Mouse (Mus musculus): ENCODE data around the gene Cgas. TPM values are rescaled to one million over a fixed set of nuclear protein-coding genes. Genes with fewer than 3 reads are reported as not detected.
"Not testable (repeated sequence)": the region's sequence is repeated elsewhere in the genome, so short reads cannot be mapped to it uniquely, and the experiment has no call there.

The Cgas gene
- 7.4 and 7.5 TPM in 2 replicates for total RNA-seq (2014; fragmentation: Nextera tagmentation)
- 6.9 and 8.9 TPM in 2 replicates for total RNA-seq (2017)

DNA sequence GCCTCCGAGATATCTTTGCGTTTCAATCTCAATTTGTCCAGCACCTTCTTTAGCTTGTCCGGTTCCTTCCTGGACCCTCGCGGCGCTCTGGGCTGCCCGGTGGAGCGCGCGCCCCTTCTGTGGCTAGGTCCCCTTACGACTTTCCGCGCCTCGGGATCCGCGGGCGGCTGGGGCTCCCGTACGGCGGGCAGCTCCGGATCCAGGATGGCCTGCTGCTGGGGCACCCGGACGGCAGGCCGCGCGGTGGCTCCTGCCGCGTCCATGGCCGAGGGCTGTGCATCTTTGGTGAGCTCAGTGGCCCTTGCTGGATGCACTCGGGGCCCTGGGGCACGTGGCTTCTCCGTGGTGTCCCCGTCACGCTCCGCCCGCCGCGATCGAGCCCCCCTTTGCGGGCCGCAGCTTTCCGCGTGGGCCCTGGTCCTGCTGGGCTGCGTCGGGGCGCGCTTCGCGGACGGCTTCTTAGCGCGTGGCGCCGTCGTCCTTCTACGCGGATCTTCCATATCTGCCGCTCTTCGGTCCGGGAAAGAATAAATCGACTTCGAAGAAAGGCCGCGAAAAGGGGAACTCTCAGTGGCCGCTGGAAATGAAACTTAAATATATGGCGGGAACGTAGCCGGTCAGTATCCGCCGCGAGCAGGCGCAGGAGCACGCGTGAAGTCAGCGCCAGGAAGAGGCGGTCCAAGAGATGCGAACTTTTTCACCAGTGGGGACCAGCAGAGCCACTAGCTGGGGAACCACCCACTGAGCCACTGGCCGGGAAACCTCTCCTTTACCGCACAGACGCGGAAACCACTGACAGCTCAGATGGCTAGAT, at the start of gene Cgas:
Gene Cgas, minus strand, starts transcription at position 659 of the 814 bp plus-strand sequence.
- ATAC-seq (replicated peaks; ENCODE audit: low FRiP score, low TSS enrichment, poor library complexity, severe bottlenecking): peak; percentile 67

DNA sequence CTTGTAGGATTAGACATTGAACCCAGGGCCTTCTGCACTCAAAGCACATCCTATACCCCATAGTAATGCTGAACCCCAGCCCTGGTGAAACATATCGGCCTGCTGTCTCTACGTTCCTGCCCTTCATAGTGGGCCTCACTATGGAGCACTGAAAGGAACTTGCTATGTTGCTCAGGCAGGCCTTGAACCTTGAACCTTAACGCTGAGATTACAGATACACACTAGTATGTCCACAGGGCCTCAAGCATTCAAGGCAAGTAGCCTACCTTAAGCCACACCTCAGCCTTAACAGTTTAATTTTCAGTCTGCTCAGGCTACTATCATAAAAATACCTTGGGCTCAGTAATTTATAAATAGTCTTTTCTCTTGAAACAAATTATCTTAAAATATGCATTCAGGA, 49.2 kb upstream of the Cgas start:
- ATAC-seq (replicated peaks; ENCODE audit: low FRiP score, low TSS enrichment, poor library complexity, severe bottlenecking): no peak

DNA sequence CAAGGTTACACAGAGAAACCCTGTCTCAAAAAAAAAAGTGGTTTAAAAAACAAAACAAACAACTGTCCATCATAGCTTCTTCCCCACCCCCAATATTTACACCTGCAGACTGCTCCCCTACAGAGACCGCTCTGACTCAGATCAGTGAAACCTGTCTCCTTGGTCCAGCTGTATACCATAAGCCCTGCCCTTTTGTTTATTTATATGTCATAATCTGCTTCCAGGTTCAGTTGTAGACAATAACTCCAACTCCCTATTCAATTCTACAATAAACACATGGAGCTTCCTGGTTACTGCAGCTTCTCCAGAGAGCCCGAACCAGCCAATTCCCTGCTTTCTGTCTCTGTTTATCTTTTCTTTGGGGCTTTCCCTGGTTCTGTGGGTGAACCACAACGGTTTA, 48.1 kb upstream of the Cgas start:
- ATAC-seq (replicated peaks; ENCODE audit: low FRiP score, low TSS enrichment, poor library complexity, severe bottlenecking): no peak

DNA sequence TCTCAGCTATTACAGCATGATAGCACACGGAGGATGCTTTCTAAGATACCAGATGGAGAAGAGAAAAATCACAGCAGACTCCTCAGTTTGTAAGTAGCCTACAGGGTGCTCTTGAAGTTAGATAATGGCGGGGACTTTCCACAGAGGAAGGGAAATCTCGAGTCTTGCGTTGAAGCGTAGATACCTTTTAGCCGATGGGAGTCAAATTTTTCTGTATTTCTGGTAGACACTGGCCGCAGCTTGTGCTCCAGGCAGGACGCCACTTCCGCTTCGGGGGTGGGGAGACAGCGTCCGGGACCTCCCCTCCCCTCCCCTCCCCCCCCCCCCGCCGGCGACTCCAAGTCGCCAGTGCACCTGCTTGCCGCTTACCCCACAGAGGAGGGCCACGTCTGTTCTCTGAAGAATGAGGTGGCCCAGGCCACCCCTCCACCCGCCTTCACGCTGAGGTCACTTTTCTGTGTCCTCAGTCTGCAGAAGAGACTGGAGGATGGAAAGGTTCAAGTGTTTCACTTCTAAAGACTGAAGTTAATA, 45.9 kb upstream of the Cgas start, which contains the start of gene Eef1a1:
Gene Eef1a1, minus strand, starts transcription at position 262 of the 531 bp plus-strand sequence.
- ATAC-seq (replicated peaks; ENCODE audit: low FRiP score, low TSS enrichment, poor library complexity, severe bottlenecking): peak; percentile 58; the same call in 1 of the 2 replicates

DNA sequence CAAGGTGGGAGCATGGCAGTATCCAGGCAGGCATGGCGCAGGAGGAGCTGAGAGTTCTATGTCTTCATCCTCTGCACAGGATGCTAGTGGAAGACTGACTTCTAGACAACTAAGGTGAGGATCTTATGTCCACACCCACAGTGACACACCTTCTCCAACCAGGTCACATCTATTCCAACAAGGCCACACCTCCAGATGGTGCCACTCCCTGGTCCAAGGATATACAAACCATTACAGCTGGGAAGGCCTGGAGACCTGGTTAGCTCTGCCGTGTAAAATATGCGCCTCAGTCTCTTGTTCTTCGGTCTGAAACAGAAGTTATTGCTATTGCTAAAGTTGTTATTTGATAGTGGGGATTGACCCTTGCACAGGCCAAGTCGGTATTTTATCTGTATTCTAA, 45.0 kb upstream of the Cgas start:
- ATAC-seq (replicated peaks; ENCODE audit: low FRiP score, low TSS enrichment, poor library complexity, severe bottlenecking): not testable (repeated sequence)

DNA sequence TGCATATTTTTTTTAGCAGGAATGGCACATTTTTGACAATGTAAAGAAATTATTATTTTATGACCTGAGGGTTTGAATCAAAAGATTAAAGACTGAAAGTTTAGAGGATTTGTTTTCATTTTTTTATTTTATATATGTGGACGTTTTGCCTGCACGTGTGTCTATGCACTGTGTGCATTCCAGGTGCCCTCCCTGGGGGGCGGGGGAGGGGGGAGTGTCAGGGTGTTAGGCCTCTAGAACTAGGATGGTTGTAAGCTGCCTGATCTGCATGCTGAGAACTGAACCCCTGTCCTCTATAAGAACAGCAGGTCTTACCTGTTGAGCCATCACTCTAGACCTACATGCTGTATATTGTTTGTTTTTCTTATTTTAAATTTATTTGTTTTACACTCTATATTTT, 41.6 kb upstream of the Cgas start:
- ATAC-seq (replicated peaks; ENCODE audit: low FRiP score, low TSS enrichment, poor library complexity, severe bottlenecking): no peak

DNA sequence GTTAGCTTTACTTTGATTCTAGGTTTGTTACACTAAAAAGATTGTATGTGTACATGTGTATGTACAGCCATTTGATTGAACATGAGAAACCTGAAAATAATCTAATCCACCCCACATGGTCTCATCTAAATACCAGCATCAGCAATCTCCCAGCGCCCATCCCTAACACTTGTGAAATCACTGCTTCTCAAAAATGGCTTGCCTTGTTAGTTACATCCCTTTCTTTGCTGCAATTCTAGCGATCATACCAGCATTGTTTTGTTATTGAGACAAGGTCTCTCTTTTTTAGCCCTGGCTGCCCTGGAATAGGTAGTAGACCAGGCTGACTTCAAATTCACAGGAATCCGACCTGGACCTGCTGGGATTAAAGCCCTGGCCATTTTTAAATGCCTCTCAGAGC, 39.3 kb upstream of the Cgas start:
- no peak for ATAC-seq (replicated peaks; ENCODE audit: low FRiP score, low TSS enrichment, poor library complexity, severe bottlenecking)

DNA sequence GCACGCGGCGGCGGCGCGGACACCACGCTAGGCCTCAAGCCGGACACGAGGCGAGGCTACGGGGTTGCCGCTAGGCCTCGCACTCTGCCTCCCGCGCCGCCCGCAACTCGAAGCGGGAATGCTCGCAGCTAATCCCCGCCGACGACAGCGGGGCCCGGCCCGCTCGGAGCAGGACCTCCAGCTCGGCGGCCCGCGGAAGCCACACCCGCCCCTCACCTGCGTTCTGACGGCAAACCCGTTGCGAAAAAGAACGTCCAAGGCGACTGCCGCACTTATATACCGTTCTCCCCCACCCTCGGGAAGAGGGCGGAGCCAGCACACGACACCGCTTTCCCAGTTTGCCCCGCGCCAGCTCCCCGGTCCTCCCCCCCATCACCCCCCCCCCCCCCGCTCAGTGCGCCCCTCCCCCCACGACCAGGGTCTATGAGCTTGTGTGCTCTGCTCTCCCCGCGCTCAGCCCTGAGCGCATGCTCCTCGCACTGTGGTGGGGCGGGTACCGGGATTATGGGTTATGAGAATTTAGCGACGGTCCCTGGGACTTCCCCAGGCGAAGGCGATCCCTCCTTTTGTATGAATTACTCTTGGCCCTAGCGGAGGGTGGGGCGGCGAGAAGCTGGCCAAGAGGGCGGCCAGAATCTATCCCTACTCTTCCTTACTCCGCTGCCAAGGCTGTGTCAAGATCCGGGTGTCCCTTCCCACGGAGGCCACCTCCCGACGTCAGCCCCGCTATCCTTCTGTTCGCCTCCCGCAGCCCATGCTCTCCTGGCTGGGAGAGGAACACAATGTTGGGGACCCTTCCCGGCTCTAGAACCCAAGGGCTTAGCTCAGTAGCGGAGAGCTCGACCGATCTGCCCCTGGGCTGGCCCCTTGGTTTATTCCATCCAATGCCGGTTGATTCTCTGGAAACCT, 38.6 kb upstream of the Cgas start:
- peak; percentile 71 for ATAC-seq (replicated peaks; ENCODE audit: low FRiP score, low TSS enrichment, poor library complexity, severe bottlenecking)

DNA sequence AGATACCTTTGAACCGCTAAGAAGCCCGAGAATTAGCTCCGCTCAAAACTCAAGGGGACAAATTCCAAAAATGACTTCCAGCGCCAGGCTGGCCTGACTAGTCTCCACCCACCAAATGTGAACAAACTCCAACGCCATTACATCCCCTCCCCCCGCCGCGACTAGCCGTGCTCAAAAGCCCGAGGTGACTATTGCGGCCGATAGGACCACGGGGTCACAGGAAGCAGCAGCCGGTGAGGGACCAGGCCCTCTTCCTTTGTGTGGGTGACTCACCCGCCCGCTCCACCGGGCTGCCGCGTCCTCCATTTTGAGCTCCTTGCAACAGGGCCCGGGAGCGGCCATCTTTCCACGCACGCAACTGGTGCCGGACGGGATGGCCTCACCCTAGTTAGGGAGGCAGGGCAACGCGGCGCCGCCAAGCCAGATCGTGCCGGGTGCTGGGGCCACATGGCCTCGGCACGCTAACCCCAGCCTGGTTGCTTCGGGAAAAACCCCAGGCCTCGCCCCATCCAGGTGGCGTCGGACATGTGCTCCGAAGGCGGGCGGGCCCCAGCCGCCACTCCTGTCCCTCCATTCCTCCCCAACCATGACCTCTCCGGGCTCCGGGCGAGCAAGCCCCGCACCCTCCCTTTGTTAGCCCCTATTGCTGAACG, 37.8 kb upstream of the Cgas start:
- peak; percentile 37 for ATAC-seq (replicated peaks; ENCODE audit: low FRiP score, low TSS enrichment, poor library complexity, severe bottlenecking)

DNA sequence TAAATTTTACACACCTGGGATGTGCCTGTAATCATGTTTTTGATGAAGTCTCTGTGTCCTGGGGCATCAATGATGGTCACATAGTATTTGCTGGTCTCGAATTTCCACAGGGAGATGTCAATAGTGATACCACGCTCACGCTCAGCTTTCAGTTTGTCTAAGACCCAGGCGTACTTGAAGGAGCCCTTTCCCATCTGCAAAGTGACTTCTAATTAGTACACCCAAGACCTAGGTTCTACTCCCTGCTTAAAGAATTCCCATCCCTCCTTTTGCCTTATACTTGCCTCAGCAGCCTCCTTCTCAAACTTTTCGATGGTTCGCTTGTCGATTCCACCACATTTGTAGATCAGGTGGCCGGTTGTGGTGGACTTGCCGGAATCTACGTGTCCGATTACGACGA, 37.2 kb upstream of the Cgas start:
- not testable (repeated sequence) for ATAC-seq (replicated peaks; ENCODE audit: low FRiP score, low TSS enrichment, poor library complexity, severe bottlenecking)

DNA sequence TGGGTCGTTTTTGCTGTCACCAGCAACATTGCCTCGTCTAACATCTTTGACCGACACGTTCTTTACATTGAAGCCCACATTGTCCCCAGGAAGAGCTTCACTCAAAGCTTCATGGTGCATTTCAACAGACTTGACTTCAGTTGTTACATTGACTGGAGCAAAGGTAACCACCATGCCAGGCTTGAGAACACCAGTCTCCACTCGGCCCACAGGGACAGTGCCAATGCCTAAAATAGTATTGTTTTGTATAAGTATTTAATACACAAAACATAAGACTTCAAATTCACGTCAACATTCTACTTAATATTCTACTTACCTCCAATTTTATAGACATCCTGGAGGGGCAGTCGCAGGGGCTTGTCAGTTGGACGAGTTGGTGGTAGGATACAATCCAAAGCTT, 36.3 kb upstream of the Cgas start:
- not testable (repeated sequence) for ATAC-seq (replicated peaks; ENCODE audit: low FRiP score, low TSS enrichment, poor library complexity, severe bottlenecking)

DNA sequence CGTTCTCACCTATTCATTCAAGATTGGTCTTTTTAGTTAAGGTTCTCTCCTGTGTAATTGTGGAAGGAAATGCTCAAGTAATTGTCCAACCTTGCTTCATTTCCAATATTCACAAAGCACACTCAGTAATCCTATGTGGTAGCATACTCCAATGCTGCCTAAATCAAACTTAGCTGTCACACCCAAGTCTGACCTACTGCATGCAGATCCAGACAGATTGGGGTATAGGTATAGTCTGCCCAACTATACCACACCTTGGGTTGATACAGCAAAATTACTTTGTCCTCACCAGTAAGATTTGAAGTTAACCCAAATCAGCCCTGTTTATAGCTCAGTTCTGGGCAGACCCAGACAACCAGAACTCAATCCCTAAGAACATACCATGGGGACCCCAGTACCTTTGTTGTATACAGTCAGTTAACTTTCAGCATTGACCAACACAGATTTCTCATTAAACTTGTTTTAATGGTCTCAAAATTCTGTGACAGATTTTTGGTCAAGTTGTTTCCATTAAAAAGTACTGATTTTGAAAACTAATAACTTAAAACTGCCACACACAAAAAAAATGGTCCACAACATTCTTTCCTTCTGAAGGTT, 35.1 kb upstream of the Cgas start:
- not testable (repeated sequence) for ATAC-seq (replicated peaks; ENCODE audit: low FRiP score, low TSS enrichment, poor library complexity, severe bottlenecking)

DNA sequence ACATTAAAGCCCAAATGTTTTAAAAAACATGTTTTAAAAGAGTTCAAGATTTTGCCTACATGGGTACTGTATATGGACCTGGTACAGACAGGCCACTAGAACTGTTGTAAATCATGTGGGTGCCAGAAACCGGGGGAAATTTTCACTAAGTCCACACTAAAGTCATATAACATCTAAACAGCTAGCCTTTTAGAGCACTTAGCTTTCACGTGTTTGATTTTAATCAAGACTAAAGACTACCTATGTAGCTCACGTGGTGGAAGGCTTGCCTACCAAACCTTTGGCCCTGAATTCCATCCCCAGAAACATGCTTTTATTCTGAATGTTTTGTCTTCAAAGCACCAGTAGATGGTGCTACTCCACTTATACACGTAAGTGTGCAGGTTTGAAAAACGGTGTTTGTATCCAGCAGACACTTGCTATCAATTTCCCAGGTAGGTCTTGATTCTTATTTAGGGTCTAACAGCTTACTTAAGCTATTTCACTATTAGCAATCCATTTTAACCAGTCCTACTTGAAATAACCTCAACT, 34.0 kb upstream of the Cgas start:
- peak; percentile 9; the same call in 1 of the 2 replicates for ATAC-seq (replicated peaks; ENCODE audit: low FRiP score, low TSS enrichment, poor library complexity, severe bottlenecking)

DNA sequence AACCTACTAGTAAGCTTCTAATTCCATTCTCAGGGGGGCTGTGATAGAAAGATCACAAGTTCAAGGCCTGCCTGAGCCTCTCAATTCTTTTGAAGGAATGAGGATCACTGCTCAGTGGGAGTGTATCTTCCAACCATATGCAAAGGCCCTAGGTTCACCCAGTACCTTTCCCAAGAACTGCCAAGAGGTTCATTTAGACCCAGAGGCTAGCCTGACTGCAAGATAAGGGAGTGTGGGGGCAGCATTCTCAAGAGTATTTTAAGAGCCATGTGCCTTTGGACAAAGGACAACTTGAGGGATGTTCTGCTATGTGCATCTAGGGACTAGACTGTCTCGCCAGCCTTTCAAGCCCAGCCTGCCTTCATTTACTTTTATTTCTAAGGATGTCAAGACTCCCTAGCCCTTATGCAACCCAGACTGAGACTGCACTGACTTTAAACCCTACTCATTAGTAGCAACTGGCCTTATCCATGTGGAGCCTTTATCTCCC, 33.5 kb upstream of the Cgas start:
- ATAC-seq (replicated peaks; ENCODE audit: low FRiP score, low TSS enrichment, poor library complexity, severe bottlenecking): peak; percentile 12; the same call in 1 of the 2 replicates

DNA sequence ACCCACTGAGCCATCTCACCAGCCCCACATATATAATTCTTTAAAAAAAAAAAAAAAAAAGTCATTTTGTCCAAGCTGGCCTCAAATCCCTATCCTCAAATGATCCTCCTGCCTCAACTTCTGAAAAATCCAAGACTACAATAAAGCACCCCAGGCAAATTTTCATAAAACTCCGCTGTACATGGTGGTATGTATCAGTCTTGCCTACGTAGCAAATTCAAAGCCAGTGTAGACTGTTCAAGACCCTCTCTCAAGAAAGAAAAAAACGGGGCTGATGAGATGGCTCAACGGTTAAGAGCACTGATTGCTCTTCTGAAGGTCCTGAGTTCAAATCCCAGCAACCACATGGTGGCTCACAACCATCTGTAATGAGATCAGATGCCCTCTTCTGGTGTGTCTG, 32.8 kb upstream of the Cgas start:
- ATAC-seq (replicated peaks; ENCODE audit: low FRiP score, low TSS enrichment, poor library complexity, severe bottlenecking): no peak

DNA sequence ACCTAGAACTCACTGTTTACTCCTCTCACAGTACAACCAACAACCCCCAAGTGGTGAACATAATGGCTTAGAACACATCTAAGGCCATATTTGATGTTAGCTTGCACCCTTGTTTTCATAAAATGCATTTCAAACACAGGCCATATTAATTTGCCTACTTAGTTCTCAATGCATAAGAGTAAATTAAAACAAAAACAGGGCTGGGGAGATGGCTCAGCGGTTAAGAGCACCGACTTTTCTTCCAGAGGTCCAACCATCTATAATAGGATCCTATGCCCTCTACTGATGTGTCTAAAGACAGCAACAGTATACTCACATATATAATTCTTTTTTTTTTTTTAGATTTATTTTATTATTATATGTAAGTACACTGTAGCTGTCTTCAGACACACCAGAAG, 32.3 kb upstream of the Cgas start:
- ATAC-seq (replicated peaks; ENCODE audit: low FRiP score, low TSS enrichment, poor library complexity, severe bottlenecking): no peak

DNA sequence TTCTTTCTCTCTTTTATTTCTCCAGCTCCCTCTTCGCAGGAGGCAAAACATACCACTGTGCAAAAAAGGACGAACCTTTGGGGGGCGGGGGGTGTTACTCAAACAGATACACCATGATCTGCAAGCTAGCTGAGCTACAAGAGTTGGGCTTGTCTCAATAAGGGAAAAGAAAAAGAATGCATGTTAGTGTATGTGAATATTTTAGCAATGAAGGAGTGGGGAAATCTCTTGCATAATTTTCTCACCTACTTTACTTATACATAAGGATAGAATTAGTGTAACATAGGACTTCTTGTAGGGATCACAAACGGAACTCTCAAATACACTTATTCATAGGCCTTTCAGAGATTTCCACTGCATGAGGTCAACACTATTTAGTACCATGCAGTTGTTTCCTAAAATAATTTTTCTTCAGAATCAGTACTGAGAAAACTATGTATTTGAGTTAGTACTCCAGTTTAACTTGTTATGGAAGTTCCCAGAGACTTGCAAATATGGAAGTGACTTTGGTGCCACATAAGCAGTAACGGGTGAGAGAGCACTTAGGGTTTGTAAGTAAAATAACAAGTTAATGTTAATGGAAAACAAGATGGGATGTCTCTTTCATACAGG, 31.8 kb upstream of the Cgas start:
- no peak for ATAC-seq (replicated peaks; ENCODE audit: low FRiP score, low TSS enrichment, poor library complexity, severe bottlenecking)

DNA sequence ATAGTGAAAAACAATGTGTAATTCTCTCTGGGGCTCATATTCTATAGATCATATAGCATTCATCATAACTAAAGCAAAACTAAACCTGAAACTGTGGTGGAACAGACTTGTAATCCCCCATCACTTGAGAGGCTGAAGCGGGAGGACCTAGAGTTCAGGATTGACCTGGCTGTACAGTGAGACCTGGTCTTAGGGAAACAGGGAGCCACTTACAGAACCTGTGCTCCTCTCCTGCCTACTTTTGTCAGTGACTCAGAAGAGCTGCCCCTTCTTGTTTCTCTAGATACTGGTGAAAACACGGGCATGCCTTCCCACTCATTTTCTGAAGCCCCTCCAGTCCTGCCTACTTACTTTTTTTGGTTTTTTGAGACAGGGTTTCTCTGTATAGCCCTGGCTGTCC, 31.2 kb upstream of the Cgas start:
- ATAC-seq (replicated peaks; ENCODE audit: low FRiP score, low TSS enrichment, poor library complexity, severe bottlenecking): peak; percentile 7; the same call in 1 of the 2 replicates
